Mouse (Mus musculus): ENCODE data around the gene Dppa4. TPM values are rescaled to one million over a fixed set of nuclear protein-coding genes. Genes with fewer than 3 reads are reported as not detected.

Gene Dppa4
- total RNA-seq, 2 experiments from 2014 or later, result not detected

- no peak for ATAC-seq (replicated peaks; ENCODE audit: low FRiP score, poor library complexity, severe bottlenecking)
Measured at GRCm38 (mm10) chr16:48323133-48323532, 39.6 kb downstream of the Dppa4 start.

GRCm38 (mm10) chr16:48323602-48324345 is 40.2 kb downstream of the Dppa4 start:
- no peak for ATAC-seq (replicated peaks; ENCODE audit: low FRiP score, poor library complexity, severe bottlenecking)

- ATAC-seq (replicated peaks; ENCODE audit: low FRiP score, poor library complexity, severe bottlenecking), result no peak
Measured at GRCm38 (mm10) chr16:48326903-48327302, 43.4 kb downstream of the Dppa4 start.

GRCm38 (mm10) chr16:48328420-48328819 is 44.9 kb downstream of the Dppa4 start:
- no peak for ATAC-seq (replicated peaks; ENCODE audit: low FRiP score, poor library complexity, severe bottlenecking)

GRCm38 (mm10) chr16:48331822-48332221 is 48.3 kb downstream of the Dppa4 start:
- ATAC-seq (replicated peaks; ENCODE audit: low FRiP score, poor library complexity, severe bottlenecking), result no peak

GRCm38 (mm10) chr16:48335326-48335725 is 51.8 kb downstream of the Dppa4 start:
- ATAC-seq (replicated peaks; ENCODE audit: low FRiP score, poor library complexity, severe bottlenecking), result no peak

Other genes starting within 250 kb of the Dppa4 start
- gene Dppa2, start 20.2 kb downstream of the Dppa4 start, total RNA-seq (2015; ENCODE audit: low replicate concordance), result 0.63 TPM in 1 of 2 replicates, not detected in the other
- not detected in 2 replicates for gene Dppa2, start 20.2 kb downstream of the Dppa4 start, total RNA-seq (2017; ENCODE audit: low replicate concordance)
- gene Gm5485, start 128.7 kb downstream of the Dppa4 start, total RNA-seq (2015; ENCODE audit: low replicate concordance), result not detected in 2 replicates
- gene Gm5485, start 128.7 kb downstream of the Dppa4 start, total RNA-seq (2017; ENCODE audit: low replicate concordance), result not detected in 2 replicates
- gene Morc1, start 147.5 kb downstream of the Dppa4 start, total RNA-seq (2015; ENCODE audit: low replicate concordance), result not detected in 2 replicates
- not detected in 2 replicates for gene Morc1, start 147.5 kb downstream of the Dppa4 start, total RNA-seq (2017; ENCODE audit: low replicate concordance)